Mouse (Mus musculus): ENCODE measurements at regions not wholly inside any gene's neighbourhood (a gene's known extent, or its start where the extent isn't known, plus 50 kb on each side); places are given as distances from the start of the nearest gene placed in this dataset.

DNA sequence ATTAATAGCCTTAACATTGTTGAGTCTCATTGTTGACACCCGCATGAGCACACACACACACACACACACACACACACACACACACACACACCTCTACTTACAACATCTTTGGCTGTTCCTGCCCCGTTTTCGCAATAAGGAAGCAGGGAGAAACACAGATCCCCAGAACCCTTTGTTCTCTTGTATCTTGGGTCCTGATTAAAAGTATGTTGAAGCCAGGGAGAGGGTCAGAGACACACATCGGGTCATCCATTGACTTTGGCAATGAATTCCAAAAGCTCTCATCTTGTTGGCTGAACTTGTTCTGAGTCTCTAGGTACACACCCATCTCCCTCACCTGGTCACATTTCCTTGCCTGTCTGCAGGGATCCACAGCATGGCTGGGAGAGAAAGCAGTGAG lies 303.9 kb upstream of the 4930535I16Rik start:
- no peaks in the 10 kb centered on the region for H3K36me3 ChIP-seq (ENCODE audit: control insufficient read depth, insufficient read depth)
- H3K9ac ChIP-seq (replicated peaks; ENCODE audit: low read depth, low read length), result no peak overlapping the region
- peaks cover 8% of the 10 kb centered on the region for H3K4me1 ChIP-seq (replicated peaks; ENCODE audit: control insufficient read depth, insufficient read depth, low read length)
- 80% methylated on average over 4 of the region's 4 CpGs for WGBS
- H3K9me3 ChIP-seq (ENCODE audit: control insufficient read depth, low read length), result no peaks in the 10 kb centered on the region
- H3K27me3 ChIP-seq (replicated peaks; ENCODE audit: control insufficient read depth, insufficient read depth, low read length), result no peaks in the 10 kb centered on the region
- ATAC-seq, result no peak
- H3K27ac ChIP-seq (ENCODE audit: low read length), result no peak overlapping the region
- H3K4me3 ChIP-seq (replicated peaks; ENCODE audit: low read length), result no peak overlapping the region
- no peak overlapping the region for H3K4me2 ChIP-seq (ENCODE audit: low read length)

DNA sequence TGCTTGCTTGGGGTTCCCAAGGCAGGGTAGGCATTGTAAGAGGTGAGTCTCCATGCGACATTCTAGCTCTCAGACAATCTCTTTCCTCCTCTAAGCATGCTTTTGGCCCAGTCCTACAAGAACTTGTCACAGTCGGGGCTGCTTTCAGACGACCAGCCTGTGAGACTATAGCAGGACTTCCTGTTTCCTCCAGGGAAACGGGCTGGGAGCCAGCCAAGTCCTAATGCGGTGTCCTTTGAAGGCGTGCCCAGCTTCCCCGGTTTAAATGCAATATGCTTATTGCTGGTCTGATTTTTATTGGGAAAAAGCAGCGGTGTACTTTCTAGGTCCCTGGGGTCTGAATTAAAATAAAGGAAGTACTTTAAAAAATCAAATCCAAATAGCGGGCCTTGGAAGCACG lies 299.4 kb upstream of the 4930535I16Rik start:
- Histone ChIP-seq H3K9me3 (ENCODE audit: control insufficient read depth, low read length) (no peaks in the 10 kb centered on the region), H3K4me2 (ENCODE audit: low read length) (peak overlapping the region; percentile 6; the same call in 1 of the 2 replicates), H3K36me3 (ENCODE audit: control insufficient read depth, insufficient read depth) (no peaks in the 10 kb centered on the region), H3K27me3 (replicated peaks; ENCODE audit: control insufficient read depth, insufficient read depth, low read length) (no peaks in the 10 kb centered on the region), H3K9ac (replicated peaks; ENCODE audit: low read depth, low read length) (no peak overlapping the region), H3K4me1 (replicated peaks; ENCODE audit: control insufficient read depth, insufficient read depth, low read length) (peaks cover 8% of the 10 kb centered on the region), H3K4me3 (replicated peaks; ENCODE audit: low read length) (no peak overlapping the region), H3K27ac (ENCODE audit: low read length) (no peak overlapping the region)
- ATAC-seq, result peak; percentile 70; the same call in 1 of the 2 replicates
- 8% methylated on average over 10 of the region's 10 CpGs for WGBS

DNA sequence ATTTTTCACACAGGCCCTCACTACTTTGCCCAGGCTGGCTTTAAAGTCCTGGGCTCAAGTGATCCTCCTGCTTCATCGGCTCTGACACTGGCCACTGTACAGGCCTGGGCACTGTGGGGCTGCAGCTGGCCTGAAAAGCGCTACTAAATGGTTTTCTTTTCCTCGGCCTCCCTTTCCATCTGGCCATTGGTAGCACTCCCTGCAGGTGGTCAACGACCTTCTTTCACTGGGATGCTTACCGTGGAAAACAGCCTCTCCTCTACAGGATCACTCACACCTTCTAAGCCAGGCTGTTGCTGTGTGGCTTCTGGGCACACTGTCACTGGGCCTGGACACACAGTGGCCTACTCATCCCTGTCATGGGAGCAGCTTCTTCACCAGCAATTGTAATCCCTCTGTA lies 298.5 kb upstream of the 4930535I16Rik start:
- H3K4me3 ChIP-seq (replicated peaks; ENCODE audit: low read length), result no peak overlapping the region
- no peaks in the 10 kb centered on the region for H3K36me3 ChIP-seq (ENCODE audit: control insufficient read depth, insufficient read depth)
- no peak overlapping the region for H3K9ac ChIP-seq (replicated peaks; ENCODE audit: low read depth, low read length)
- no peak overlapping the region for H3K27ac ChIP-seq (ENCODE audit: low read length)
- H3K4me2 ChIP-seq (ENCODE audit: low read length), result no peak overlapping the region
- H3K9me3 ChIP-seq (ENCODE audit: control insufficient read depth, low read length), result no peaks in the 10 kb centered on the region
- no peak for ATAC-seq
- H3K27me3 ChIP-seq (replicated peaks; ENCODE audit: control insufficient read depth, insufficient read depth, low read length), result no peaks in the 10 kb centered on the region
- WGBS, result 27% methylated on average over 5 of the region's 5 CpGs
- peaks cover 8% of the 10 kb centered on the region for H3K4me1 ChIP-seq (replicated peaks; ENCODE audit: control insufficient read depth, insufficient read depth, low read length)

DNA sequence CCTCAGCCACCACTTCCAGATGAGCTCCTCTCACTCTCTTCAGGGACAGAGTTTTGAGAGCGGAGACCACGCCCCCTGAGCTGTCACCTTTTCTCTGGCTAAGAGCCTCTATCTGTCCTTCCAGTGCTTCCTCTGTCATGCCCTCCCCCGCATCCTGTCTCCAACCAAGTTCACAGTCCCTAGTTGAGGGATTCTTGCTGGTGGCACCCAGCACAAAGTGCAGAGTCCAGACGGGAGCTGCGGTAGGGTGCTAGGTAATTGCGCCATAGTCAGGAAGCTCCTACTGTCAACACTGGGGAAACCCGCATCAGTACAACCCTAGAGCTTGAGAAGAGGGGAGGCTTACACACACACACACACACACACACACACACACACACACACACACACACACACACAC lies 297.3 kb upstream of the 4930535I16Rik start:
- H3K9me3 ChIP-seq (ENCODE audit: control insufficient read depth, low read length), result no peaks in the 10 kb centered on the region
- no peak for ATAC-seq
- WGBS, result 90% methylated on average over 7 of the region's 7 CpGs

DNA sequence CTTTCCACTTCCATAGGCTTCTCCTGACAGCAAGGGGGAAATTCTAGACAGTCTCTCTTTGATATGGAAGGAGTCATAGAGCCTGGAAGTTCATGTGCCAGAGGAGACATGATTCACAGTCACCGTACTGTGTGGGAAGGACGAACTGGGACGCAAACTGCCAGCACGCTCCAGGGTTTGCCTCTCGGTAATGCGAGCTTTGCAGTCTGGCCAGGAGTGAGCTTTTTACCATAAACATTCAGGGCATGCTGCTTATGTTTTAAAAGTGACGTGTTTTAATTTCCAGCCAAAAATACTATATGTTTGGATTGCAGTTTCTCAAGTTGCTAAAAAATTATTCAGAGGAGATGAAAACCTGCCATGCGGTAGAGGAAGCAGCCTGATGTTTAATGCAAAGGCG lies 292.3 kb upstream of the 4930535I16Rik start:
- H3K4me3 ChIP-seq (replicated peaks; ENCODE audit: low read length), result no peak overlapping the region
- WGBS, result 66% methylated on average over 9 of the region's 9 CpGs
- no peaks in the 10 kb centered on the region for H3K4me1 ChIP-seq (replicated peaks; ENCODE audit: control insufficient read depth, insufficient read depth, low read length)
- no peaks in the 10 kb centered on the region for H3K36me3 ChIP-seq (ENCODE audit: control insufficient read depth, insufficient read depth)
- ATAC-seq, result 0 out of 2 replicates have a peak, but pooled peaks have one; percentile 20
- no peaks in the 10 kb centered on the region for H3K9me3 ChIP-seq (ENCODE audit: control insufficient read depth, low read length)
- no peak overlapping the region for H3K4me2 ChIP-seq (ENCODE audit: low read length)
- no peaks in the 10 kb centered on the region for H3K27me3 ChIP-seq (replicated peaks; ENCODE audit: control insufficient read depth, insufficient read depth, low read length)
- H3K9ac ChIP-seq (replicated peaks; ENCODE audit: low read depth, low read length), result no peak overlapping the region
- no peak overlapping the region for H3K27ac ChIP-seq (ENCODE audit: low read length)

More for the DNA sequence above, 297.3 kb upstream of the 4930535I16Rik start:
- H3K36me3 ChIP-seq (ENCODE audit: control insufficient read depth, insufficient read depth), result no peaks in the 10 kb centered on the region
- no peak overlapping the region for H3K9ac ChIP-seq (replicated peaks; ENCODE audit: low read depth, low read length)
- no peaks in the 10 kb centered on the region for H3K27me3 ChIP-seq (replicated peaks; ENCODE audit: control insufficient read depth, insufficient read depth, low read length)
- H3K27ac ChIP-seq (ENCODE audit: low read length), result no peak overlapping the region
- peaks cover 8% of the 10 kb centered on the region for H3K4me1 ChIP-seq (replicated peaks; ENCODE audit: control insufficient read depth, insufficient read depth, low read length)
- no peak overlapping the region for H3K4me3 ChIP-seq (replicated peaks; ENCODE audit: low read length)
- H3K4me2 ChIP-seq (ENCODE audit: low read length), result no peak overlapping the region

DNA sequence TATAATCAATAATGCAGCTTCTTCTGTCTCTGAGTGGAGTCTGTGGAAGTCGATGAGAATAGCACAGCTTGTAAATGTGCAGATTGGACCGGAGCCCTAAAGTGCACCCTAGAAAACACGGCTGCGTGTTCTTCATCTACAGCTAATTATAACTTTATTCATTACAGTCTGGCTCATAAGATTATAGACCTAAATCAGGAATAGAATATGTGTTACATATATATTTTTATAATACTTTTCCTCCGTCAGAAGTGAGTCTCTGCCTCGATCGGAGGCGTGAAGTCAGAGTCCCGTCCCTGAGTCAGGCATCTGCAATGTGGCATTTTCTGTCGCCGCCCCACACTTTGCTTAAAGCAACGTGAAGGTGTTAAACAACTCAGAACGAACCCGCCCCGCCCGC lies 288.7 kb upstream of the 4930535I16Rik start:
- no peak overlapping the region for H3K4me3 ChIP-seq (replicated peaks; ENCODE audit: low read length)
- H3K36me3 ChIP-seq (ENCODE audit: control insufficient read depth, insufficient read depth), result no peaks in the 10 kb centered on the region
- WGBS, result 79% methylated on average over 16 of the region's 16 CpGs
- ATAC-seq, result peak; percentile 54
- no peaks in the 10 kb centered on the region for H3K27me3 ChIP-seq (replicated peaks; ENCODE audit: control insufficient read depth, insufficient read depth, low read length)
- H3K9me3 ChIP-seq (ENCODE audit: control insufficient read depth, low read length), result no peaks in the 10 kb centered on the region
- H3K4me2 ChIP-seq (ENCODE audit: low read length), result no peak overlapping the region
- no peak overlapping the region for H3K9ac ChIP-seq (replicated peaks; ENCODE audit: low read depth, low read length)
- H3K27ac ChIP-seq (ENCODE audit: low read length), result no peak overlapping the region
- no peaks in the 10 kb centered on the region for H3K4me1 ChIP-seq (replicated peaks; ENCODE audit: control insufficient read depth, insufficient read depth, low read length)

DNA sequence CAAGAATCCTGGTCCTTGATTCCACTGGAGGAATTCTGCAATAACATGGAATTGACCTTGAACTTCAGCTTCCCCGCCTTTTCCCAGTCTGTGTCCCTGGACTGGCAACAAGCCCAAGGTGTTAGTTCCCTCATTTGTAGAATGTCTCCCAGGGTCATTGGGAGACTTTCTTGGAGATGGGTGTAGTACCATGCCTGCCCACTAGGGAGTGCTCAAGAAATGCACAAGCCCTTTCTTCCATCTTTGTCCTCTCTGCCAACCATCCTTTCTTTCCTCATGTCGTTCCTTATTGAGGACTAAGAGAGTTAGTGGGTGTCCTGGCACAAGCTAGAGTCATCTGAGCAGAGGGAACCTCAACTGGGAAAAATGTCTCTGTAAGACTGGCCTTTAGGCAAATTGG lies 285.9 kb upstream of the 4930535I16Rik start:
- Histone ChIP-seq H3K27me3 (replicated peaks; ENCODE audit: control insufficient read depth, insufficient read depth, low read length) (no peaks in the 10 kb centered on the region), H3K4me2 (ENCODE audit: low read length) (no peak overlapping the region), H3K27ac (ENCODE audit: low read length) (no peak overlapping the region), H3K4me1 (replicated peaks; ENCODE audit: control insufficient read depth, insufficient read depth, low read length) (peaks cover 20% of the 10 kb centered on the region), H3K36me3 (ENCODE audit: control insufficient read depth, insufficient read depth) (no peaks in the 10 kb centered on the region), H3K9ac (replicated peaks; ENCODE audit: low read depth, low read length) (no peak overlapping the region), H3K4me3 (replicated peaks; ENCODE audit: low read length) (no peak overlapping the region), H3K9me3 (ENCODE audit: control insufficient read depth, low read length) (no peaks in the 10 kb centered on the region)
- WGBS, result 66% methylated on average over 2 of the region's 2 CpGs
- ATAC-seq, result no peak

DNA sequence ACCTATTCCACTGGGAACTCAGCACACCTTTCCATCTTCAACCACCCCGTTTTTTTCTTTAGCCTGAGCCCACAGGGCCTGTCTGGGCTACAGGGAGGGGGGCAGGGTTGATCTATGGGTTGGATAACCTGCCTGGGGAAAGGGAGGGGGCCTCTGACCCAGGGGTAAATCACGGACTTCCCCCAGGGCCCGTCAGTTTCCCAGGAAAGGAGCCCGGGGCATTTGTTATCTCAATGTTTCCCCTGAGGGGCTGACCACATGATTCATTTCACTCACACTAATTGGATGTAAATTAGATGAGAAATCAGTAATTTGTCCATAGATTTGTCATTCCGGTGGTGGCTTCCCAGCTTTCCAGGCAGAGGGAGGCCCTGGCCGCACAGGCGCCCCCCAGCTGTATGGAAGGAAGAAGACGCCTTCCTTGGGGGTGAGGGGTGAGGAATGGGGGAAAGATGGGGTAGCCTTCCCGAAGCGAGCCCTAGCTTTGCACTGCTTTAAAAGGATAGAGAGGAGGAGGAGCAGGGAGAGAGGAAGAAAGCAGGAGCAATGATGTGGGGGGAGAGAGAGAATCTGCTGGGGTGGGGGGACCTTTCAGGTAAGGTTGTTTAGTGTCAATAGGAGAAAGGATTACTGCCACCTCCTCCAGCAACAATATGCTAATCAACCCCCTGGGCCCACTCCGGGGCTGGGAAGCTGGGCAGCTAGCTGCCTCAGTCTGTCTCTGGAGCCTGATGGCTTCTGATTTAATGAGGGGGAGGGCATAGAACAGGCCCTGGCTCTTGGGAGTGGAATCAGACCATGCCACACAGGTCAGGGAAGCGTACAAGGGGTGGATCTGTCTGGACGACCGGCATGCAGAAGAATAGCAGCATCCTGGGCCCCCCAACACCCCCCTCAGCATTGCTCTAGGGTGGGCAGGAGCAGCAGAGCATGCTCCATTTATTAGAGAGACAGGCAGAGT lies 282.3 kb upstream of the 4930535I16Rik start:
- peak; percentile 26; the same call in 1 of the 2 replicates for ATAC-seq
- Histone ChIP-seq H3K27me3 (replicated peaks; ENCODE audit: control insufficient read depth, insufficient read depth, low read length) (no peaks in the 10 kb centered on the region; the same call in 1 of the 2 replicates), H3K9ac (replicated peaks; ENCODE audit: low read depth, low read length) (no peak overlapping the region), H3K4me2 (ENCODE audit: low read length) (no peak overlapping the region), H3K9me3 (ENCODE audit: control insufficient read depth, low read length) (no peaks in the 10 kb centered on the region), H3K4me1 (replicated peaks; ENCODE audit: control insufficient read depth, insufficient read depth, low read length) (peaks cover 24% of the 10 kb centered on the region), H3K27ac (ENCODE audit: low read length) (no peak overlapping the region), H3K36me3 (ENCODE audit: control insufficient read depth, insufficient read depth) (no peaks in the 10 kb centered on the region), H3K4me3 (replicated peaks; ENCODE audit: low read length) (no peak overlapping the region)
- whole genome bisulfite sequencing, result 8% methylated on average over 14 of the region's 14 CpGs

DNA sequence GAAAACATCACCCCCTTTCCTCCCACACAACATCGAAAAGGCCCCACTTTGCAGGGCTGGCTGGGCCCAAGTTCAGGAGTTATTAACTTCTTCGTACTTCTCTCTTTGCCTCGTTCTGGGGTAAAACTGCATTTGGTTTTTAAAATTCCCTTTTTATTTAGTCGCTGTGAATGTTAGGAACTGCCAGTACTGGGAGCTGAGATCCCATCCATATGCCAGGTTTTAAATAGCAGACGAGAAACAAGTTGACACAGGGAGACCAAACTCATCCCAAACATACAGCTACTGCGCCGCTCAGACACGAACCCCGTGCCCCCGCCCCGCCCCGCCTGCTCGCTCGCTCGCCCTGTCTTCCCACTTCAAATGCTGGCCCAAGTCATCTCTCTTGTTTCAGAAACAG lies 281.0 kb upstream of the 4930535I16Rik start:
- Histone ChIP-seq H3K27me3 (replicated peaks; ENCODE audit: control insufficient read depth, insufficient read depth, low read length) (no peaks in the 10 kb centered on the region; the same call in 1 of the 2 replicates), H3K4me2 (ENCODE audit: low read length) (no peak overlapping the region), H3K9me3 (ENCODE audit: control insufficient read depth, low read length) (no peaks in the 10 kb centered on the region), H3K9ac (replicated peaks; ENCODE audit: low read depth, low read length) (no peak overlapping the region), H3K27ac (ENCODE audit: low read length) (no peak overlapping the region), H3K4me3 (replicated peaks; ENCODE audit: low read length) (no peak overlapping the region), H3K36me3 (ENCODE audit: control insufficient read depth, insufficient read depth) (no peaks in the 10 kb centered on the region), H3K4me1 (replicated peaks; ENCODE audit: control insufficient read depth, insufficient read depth, low read length) (peaks cover 24% of the 10 kb centered on the region)
- peak; percentile 36; the same call in 1 of the 2 replicates for ATAC-seq
- 59% methylated on average over 15 of the region's 15 CpGs for WGBS

Data from forebrain, embryonic 16.5 days (tissue).